Mouse (Mus musculus): ENCODE data around the gene Sash3.

GRCm38 (mm10) chrX:48119294-48119693, 26.9 kb upstream of the Sash3 start:
- no peak for TF ChIP-seq CTCF (IDR thresholded peaks at IDR 0.05; ENCODE audit: low read depth, low read length)
- no peak for TF ChIP-seq POLR2A (IDR thresholded peaks at IDR 0.05; ENCODE audit: insufficient read depth, low read length)
- no peak for TF ChIP-seq EP300 (IDR thresholded peaks at IDR 0.05; ENCODE audit: insufficient read depth, low read depth, low read length)

Measured in ES-Bruce4 (cell line).